Mouse (Mus musculus): ENCODE data around the gene Chrnb2.

- TF ChIP-seq CTCF (IDR thresholded peaks at IDR 0.05; ENCODE audit: control insufficient read depth, insufficient read depth, low read length) (no peak), POLR2A (IDR thresholded peaks at IDR 0.05; ENCODE audit: borderline replicate concordance, control insufficient read depth, low read depth, low read length) (peak; percentile 54; the same call in 1 of the 2 replicates)
These were observed 8.7 kb upstream of the Chrnb2 start, which contains the start of gene Ube2q1 for GRCm38 (mm10) chr3:89772968-89773709.
